Mouse (Mus musculus): ENCODE measurements around the gene Emc3. TPM values are rescaled to one million over a fixed set of nuclear protein-coding genes. Genes with fewer than 3 reads are reported as not detected.

Emc3 gene
- total RNA-seq, 2 experiments from 2014 or later, result 57.9 to 61.2 TPM

DNA sequence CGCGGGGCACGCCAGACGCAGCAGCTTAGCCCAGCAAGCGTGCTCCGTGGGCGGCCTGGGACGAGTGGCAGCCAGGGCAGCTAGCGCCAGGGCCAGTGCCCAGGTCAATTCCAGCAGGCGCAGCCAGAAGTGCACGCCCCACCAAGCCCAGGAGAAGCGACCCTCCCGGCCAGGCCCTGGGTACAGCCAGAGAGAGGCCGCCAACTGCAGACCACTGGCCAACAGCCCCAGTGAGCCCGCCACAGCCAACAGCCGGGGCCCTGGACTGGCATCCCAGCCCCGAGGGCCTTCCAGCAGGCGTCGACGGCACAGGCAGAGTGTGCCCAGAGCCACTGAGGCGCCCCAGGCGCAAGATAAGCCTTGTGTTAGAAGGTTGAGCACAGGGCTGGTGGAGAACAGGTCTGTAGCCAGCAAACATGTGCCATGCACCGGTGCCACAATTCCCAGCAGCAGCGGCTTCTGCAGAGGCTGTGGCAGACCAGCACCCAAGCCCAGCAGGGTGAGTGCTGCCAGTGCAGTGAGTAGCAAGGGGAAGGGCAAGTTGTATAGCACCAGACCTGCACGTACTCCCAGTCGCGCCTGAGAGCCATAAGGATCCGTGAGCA lies 36.3 kb downstream of the Emc3 start:
- peak in 1 of 2 experiments; percentile 11 for DNase-seq

DNA sequence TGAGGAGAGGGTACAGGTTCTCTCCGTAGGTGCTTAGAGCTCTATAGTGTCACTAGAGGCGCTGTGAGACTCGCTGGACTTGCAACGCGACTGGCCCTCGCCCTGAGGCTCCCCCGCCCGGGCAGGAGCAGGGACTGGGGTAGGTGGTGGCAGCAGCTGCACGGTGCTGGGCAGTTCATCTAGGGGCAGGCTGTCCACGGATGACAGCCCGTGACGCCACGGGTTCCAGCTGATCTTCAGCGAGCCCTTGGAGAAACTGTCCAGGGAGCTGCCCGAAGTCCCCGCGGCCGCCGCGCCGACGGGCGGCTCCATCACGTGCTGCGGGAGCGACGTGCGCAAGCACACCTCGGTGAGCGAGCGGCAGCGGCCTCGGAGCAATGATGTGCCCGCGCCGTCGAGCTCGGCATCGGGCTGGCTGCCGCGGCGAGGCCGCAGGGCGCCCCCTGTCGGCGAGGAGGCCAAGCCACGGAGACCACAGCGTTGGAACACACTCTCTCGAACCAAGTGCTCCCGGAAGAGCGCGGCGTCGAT lies 37.1 kb downstream of the Emc3 start:
- DNase-seq, result peak; percentile 79 to 85

DNA sequence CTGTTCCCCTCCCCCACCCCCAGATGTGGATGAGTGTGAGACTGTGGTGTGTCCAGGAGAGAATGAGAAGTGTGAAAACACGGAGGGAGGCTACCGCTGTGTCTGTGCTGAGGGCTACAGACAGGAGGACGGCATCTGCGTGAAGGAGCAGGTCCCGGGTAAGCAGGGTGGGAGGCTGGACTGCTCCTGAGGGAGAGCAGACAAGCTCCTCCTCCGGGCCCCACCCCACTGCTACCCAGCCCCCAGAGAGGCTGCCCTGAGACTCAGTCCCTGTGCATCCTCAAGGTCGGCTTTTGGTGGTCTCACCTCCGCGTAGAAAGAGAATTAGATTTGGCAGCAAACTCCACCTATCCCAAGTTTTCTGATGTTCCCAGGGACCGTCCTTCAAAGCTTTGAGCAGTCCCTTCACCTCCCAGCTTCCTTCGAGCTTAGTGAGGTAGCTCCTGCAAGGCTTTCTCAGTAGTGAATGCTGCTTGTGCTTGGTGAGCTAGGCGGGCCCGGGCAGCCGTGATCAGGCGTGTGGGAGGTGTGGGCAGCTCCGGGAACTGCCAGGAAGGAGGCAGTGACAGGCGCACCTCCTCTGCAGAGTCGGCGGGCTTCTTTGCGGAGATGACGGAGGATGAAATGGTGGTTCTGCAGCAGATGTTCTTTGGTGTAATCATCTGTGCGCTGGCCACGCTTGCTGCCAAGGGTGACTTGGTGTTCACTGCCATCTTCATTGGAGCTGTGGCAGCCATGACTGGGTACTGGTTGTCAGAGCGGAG lies 39.2 kb downstream of the Emc3 start:
- no peak for DNase-seq

DNA sequence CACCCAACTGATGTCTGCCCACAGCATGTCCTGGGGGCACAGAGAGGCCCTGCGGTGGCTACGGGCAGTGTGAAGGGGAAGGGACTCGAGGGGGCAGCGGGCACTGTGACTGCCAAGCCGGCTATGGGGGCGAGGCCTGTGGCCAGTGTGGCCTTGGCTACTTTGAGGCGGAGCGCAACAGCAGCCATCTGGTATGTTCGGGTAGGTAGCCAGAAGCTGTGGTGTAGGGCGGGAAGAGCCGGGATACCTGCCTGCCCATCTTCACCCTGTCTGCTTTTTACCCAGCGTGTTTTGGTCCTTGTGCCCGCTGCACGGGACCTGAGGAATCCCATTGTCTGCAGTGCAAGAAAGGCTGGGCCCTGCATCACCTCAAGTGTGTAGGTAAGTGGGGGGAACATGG lies 42.0 kb downstream of the Emc3 start:
- DNase-seq, result no peak

DNA sequence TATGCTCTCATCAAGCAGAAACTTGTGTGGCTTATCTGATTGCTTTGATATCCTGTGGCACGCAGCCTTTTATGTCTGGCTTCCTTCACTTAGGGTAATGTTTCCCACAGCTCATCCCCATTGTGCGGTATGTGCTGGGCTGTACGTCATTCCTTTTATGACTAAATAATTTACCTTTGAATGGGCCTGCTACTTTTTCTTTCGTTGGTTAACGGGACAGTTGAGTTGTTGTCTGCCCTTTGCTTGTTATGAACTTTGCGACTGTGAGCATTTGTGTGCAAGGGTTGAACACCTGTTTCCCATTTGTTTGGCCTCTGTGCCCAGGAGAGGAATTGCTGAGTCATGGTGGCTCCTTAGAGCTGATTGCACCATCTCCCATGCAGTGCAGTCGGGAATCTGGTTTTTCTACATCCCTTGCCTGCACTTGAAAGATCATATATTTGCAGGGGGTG lies 44.3 kb downstream of the Emc3 start:
- DNase-seq, result peak in 1 of 2 experiments; percentile 38

DNA sequence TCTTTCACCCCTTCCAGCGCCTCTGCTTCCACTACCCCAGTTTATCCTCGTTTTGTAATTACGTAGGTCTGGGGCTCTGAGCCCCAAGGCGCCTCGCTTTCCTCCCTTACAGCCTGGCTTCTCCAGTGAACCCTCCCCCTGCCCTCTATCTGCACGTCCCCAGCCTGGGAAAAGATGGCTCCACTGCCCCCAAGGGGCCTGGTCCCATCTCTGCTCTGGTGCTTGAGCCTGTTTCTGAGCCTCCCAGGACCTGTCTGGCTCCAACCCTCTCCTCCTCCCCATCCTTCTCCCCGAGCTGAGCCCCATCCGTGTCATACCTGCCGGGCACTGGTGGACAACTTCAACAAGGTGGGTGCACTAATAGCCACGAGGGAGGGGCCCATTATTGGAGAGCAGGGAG lies 47.7 kb downstream of the Emc3 start:
- DNase-seq, result peak; percentile 31 to 45

DNA sequence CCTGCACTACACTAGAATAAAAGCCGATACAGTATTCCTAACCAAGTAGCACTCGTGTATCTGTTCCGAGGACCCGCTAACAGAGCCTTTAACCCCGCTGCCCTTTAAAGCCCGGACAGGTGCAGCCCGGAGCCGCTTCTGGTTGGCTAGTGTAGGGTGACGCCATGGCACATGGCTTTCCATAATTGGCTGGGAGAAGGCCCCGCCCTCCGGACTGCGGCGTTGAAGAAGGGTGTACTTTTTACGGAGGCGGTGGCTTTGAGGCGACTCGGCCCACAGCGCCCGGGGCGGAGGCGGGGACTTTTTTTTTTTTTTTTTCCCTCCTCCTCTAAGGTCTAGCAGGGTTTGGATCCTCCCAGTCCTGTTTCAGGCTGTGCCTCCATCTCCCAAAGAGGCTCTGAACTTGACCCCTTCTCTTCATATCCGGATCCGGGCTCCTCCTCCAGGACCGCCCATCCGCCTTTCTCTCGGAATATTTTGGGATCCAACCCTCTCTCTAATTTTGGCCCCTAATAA lies 48.3 kb downstream of the Emc3 start, which contains the start of gene Creld1:
Gene Creld1, plus strand, starts transcription at position 198 of the 516 bp plus-strand sequence.
- DNase-seq, result peak; percentile 95 to 98

DNA sequence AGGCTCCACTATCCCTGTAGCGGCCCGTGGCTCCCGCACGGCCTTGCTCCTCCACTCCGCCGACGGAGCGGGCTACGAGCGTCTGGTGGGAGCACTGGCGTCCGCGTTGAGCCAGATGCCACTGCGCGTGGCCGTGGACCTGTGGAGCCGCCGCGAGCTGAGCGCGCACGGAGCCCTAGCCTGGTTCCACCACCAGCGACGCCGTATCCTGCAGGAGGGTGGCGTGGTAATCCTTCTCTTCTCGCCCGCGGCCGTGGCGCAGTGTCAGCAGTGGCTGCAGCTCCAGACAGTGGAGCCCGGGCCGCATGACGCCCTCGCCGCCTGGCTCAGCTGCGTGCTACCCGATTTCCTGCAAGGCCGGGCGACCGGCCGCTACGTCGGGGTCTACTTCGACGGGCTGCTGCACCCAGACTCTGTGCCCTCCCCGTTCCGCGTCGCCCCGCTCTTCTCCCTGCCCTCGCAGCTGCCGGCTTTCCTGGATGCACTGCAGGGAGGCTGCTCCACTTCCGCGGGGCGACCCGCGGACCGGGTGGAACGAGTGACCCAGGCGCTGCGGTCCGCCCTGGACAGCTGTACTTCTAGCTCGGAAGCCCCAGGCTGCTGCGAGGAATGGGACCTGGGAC lies 48.9 kb downstream of the Emc3 start:
- DNase-seq, result peak in 1 of 2 experiments; percentile 37

DNA sequence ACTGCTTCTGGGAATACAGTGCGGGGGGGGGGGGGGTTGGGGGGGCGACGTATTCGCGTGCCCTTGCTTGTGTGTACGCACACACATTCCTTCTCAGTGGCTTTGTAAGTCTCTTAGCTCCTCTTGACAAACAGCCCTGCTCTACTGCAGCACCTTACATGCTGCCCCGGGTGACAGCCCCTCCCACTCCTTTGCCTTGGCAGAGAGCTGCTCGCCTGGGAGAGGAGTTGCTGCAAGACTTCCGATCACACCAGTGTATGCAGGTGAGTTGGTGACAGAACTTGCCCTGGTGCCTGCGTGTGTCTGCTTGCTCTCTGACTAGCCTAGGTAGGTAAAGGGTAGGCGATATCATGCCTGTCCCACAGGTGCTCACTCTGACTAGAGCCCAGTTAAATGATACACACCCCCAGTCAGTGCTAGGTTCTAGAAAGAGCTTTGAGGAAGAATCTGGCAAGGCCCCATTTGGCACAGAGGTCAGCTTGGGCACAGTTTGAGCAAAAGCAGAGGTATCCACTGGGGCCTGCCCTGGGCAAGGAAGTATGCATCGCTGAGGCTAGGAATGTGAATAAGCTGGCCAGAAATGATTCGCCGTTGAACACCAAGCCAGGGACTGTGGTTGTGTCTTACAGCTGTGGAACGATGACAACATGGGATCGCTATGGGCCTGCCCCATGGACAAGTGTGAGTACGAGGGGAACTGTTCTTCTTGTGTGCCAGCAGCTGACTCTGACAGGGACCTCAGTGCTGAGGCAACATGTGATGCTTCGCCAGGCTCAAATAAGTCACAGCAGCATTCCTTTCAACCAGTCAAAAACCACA lies 50.7 kb downstream of the Emc3 start:
- peak; percentile 25 to 39 for DNase-seq

DNA sequence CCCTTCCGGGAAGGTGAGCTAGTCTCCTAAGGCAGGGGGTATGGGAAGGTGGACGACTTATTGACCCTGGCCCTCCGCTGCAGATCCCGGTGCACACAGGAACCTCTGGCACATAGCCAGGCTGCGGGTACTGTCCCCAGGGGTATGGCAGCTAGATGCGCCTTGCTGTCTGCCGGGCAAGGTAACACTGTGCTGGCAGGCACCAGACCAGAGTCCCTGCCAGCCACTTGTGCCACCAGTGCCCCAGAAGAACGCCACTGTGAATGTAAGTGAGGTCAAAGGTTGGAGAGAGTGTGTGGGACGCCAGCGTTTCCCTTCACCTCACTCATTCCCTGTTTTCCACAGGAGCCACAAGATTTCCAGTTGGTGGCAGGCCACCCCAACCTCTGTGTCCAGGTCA lies 52.5 kb downstream of the Emc3 start:
- no peak for DNase-seq

DNA sequence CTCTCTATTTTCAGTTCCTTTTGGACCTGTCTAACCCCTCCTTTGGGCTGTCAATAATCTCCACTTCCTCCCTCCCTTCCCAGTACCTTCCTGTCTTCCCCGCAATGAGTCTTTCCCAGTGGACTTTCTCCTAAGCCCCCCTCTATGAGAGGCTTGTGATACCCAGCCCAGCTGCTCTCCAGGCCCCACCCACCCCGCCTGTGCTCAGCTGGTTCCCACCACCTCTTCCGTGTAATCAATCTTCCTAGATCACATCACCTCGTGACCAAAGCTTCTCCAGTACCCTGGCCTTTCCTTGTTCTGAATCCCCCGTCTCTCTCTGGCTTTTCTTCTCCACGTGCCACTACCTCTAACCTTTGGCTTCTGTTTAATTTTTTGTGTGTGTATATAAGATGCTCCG lies 54.1 kb downstream of the Emc3 start:
- no peak for DNase-seq

DNA sequence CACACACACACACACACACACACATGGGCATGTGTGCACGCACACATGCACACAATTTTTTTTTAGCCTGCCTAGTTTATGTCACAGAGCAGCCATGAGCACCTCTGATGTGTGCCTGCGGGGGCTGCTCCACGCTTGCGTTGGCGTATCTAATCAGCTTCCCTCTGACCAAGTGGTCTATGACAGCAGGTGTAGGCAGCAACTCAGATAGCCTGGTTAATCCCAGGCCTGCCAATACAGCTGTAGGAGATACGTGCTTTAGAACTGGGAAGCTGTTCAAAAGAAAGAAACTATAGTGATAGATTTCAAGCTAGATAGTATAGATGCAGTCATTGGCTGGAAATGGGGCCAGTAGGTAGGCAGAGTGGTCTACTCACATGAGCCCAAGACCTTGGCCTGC lies 57.7 kb downstream of the Emc3 start:
- DNase-seq, result no peak

DNA sequence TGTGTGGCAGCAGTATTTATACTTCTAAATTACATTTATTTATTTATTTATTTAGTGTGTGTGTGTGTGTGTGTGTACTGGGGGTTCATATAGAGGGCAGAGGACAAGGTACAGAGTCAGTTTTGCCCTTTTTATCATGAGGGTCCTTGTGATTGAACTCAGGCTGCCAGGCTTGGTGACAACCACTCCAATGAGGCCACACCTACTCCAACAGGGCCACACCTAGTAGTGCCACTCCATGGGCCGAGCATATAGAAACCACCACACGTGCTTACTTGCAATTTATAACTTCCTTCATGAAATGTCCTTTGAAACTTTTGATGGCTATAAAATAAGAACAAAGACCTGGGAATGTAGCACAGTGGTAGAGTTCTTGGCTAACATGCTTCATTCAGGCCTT lies 58.2 kb downstream of the Emc3 start:
- no peak for DNase-seq

DNA sequence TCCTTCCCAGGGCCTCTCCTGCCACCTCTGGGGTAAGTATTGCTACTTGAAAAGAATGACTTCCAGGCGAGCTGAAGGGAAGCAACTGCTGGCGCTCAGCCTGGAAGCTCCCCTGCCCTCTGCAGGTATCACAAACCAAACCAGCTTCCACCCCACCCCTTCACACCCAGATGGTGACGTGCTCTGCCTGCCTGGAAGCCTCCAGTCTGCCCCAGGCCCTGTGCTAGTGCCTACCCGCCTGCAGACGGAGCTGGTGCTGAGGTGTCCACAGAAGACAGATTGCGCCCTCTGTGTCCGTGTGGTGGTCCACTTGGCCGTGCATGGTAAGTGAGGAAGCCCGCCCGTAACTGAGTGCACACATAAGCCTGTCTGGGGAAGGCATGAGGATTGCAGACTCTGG lies 59.4 kb downstream of the Emc3 start:
- no peak for DNase-seq

DNA sequence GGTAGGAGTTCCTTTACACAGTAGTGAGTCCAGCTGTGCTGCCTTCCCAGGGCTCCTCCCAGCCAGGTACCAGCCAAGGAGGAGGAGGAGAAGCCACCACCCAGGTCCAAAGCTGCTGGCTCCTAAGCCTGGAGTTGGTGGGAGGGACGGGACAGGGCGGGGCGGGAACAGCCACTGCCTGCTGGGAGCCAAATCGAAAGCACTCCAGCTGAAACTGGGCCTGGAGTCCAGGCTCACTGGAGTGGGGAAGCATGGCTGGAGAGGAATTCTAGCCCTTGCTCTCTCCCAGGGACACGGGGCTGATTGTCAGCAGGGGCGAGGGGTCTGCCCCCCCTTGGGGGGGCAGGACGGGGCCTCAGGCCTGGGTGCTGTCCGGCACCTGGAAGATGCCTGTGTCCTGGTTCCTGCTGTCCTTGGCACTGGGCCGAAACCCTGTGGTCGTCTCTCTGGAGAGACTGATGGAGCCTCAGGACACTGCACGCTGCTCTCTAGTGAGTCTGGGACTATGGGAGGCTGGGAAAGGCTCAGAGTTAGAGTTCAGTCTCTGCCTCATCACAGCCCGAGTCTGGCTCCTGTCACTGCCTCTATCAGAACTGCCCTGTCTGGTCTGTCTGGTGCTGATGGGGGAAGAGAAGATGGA lies 60.0 kb downstream of the Emc3 start, which contains the start of gene Il17rc:
Gene Il17rc, plus strand, starts transcription at position 131 of the 640 bp plus-strand sequence.
- DNase-seq, result peak; percentile 77 to 83

DNA sequence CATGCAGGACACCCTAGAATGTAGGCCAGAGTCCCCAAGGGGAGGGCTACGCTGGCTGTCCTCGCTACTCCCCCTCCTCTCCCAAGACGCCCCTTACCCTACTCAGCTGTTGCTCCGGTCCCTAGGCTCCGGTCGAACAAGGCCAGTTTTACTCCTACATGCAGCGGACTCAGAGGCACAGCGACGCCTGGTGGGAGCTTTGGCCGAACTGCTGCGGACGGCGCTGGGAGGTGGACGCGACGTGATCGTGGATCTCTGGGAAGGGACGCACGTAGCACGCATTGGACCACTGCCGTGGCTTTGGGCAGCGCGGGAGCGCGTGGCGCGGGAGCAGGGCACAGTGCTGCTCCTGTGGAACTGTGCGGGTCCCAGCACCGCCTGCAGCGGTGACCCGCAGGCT lies 62.0 kb downstream of the Emc3 start:
- peak; percentile 75 to 89 for DNase-seq

DNA sequence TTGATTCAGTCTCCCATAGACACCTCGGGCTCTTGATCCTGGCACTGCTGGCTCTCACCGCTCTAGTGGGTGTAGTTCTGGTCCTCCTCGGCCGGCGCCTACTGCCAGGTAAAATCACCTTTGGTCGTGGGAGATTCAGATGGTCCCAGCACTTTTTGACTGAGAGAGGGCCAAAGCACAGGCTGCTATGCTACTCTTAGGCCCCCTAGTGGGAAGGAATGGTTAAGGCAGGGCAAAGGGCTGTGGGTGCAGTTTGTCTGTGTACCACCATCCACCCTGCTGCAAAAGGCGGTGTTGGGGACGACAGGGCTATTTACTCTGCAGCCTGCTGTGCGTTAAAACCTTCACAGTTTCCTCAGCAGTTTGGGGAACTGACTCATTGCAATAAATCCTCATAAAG lies 62.4 kb downstream of the Emc3 start:
- DNase-seq, result peak; percentile 66 to 83

DNA sequence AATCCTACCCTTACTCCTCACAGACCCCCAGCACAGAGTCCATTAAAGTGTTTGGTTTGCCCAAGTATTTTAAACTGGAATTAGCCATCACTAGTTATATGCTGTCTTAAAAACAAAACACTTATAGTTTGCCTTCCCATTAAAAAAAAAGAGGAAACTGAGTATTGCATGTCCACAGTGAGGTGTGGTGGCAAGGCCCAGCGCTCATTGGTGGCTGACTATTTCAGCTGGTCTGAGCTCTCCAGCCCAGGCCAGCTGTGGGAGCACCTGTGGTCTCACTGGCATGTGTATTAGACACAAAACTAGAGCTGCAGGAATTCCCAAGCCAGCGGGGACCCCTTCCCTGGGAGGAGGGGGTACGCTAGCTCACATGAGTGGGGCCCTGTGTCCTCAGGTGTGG lies 62.9 kb downstream of the Emc3 start:
- no peak for DNase-seq

DNA sequence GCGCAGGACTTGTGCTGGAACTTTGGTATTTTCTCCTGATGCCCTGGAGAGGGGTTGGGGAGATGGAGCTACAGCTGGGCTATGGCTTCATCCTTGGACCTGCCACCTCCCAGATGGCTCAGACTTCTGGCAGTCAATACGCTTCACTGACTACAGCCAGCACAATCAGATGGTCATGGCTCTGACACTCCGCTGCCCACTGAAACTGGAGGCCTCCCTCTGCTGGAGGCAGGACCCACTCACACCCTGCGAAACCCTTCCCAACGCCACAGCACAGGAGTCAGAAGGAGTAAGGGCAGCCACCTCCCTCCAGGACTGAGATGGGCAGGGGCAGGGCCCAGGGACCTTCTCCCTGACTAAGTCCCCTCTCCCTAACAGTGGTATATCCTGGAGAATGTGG lies 65.8 kb downstream of the Emc3 start:
- DNase-seq, result no peak
